Mouse (Mus musculus): Measurements from ENCODE around the gene Eef1g. TPM values are rescaled to one million over a fixed set of nuclear protein-coding genes. Genes with fewer than 3 reads are reported as not detected.

Gene Eef1g
- 261 and 275 TPM in 2 replicates for polyA plus RNA-seq (2015; fragmentation: Nextera tagmentation; extraction: Ambion mirVana)

DNA sequence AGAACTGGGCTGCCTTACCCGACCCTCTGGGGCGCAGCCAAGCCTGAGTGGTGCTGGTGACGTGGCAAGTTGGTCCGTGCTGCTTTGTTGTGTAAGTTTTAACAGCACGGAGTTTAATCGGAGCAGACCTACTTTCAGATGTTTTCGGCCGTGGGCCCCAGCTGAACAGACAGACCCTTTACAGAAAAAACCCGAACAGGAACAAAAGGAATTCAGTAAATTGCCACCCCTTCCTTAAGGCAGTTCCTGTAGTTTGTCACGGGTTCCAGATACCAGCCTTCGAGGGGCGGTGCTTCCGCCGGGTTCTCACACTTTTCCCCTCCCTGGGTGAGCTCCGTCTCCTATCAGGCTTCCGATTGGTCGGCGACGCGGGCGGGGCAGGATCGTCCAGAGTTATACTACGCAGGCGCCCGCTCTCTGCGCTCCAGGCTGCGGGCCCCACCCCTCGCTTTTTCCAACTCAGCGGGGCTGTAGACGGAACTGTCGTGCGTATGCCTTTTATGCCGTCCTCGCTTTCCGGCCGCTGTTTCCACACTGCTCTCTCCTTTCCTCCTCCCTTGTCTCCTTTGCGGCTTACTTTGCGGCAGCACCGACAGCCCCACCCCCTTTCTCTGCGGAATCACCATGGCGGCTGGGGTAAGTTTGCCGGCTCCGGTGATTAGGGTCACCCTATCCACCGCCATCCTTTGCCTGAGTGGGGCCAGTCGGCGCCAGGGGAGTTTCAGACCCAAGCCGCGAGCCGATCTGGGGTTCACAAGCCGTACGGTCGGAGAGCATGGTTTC, at the start of gene Eef1g:
Gene Eef1g (plus strand): TSS at position 452 of the 783 bp plus-strand sequence.

GRCm38 (mm10) chr19:8920073-8920736, 46.6 kb upstream of the Eef1g start, which contains the start of gene B3gat3:
Gene B3gat3, plus strand, starts transcription at chr19:8920374.

DNA sequence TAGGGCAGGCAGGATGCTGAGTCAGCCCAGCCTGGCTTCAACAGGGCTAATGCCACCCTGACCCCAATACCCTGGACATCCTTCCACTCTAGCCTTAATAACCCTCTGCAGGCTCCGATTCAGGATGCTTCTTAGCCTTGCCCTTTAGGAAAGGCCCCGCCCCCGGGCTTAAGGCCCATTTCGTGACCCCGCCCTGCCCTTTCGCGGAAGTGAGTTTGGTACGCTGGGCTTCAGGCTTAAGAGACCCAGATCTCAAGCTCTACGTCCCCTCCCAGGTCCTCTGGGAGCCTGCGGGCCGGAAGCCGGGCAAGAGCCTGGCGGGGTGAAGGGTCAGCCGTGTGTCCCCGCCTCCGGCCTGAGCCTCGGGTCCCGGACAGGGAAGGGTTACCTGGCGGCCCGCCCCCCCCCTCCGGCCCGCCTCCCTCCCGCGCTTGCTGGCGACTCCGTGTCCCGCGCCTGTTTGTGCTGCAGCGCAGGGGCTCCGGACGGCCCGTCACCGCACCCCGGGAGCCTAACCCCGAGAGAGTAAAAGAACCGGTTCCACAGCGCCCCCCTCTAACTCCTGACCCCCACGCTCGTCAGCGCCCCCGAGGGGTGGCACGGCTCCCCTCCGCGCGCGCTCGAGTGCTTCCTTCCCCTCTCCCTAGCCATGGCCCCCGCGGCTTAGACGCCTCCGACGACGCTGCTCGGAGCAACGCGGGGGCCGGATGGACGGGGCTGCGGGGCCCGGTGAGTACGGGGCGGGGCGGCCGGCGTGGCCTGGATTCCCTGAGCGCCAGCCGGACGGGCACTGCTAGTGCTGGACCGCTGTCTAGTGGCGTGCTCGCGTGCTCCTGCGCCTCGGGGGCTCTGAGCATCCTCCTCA, 37.4 kb upstream of the Eef1g start, which contains the start of the genes Rom1 and Eml3:
Gene Rom1 (minus strand): TSS at position 133 of the 865 bp plus-strand sequence.
Gene Eml3 (plus strand): TSS at position 329 of the 865 bp plus-strand sequence.

DNA sequence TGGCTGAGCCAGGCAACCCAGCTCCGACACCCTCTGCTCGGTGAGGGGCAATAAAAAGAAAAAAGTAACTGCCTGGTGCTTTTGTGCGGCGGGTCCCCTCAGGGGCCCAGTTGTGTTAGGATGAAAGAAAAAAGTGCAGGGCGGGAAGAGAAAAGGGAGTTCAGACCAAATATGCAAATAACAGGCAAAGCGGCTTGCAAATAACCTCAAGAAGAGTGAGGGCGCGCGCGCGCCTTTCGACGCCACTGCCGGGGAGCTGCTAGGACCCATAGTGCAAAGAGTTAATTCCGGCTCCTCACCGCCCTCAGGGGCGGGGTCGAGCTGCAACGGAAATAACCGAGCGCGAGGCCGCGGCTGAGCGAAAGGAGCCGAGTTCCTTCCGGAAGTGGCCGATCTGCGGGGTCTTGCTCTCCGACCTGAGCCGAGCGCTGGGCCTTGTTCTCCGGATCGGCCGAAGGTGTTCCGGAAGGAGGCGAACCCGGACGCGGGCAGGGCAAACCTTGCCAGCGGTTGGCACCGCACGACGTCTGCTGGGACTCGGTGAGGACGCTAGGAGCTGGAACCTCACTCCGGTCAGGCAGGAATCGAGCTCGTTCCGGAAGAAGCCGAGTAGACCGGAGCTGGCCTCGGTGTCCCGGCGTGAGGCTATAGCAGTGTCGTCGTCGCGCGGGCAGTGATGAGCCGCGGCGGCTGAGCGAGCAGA, 25.2 kb upstream of the Eef1g start, which contains the start of gene Mta2:
Gene Mta2 (plus strand): TSS at position 361 of the 703 bp plus-strand sequence.

GRCm38 (mm10) chr19:8953135-8954039, 13.5 kb upstream of the Eef1g start, which contains the start of gene Tut1:
Gene Tut1, plus strand, starts transcription at chr19:8953847.

DNA sequence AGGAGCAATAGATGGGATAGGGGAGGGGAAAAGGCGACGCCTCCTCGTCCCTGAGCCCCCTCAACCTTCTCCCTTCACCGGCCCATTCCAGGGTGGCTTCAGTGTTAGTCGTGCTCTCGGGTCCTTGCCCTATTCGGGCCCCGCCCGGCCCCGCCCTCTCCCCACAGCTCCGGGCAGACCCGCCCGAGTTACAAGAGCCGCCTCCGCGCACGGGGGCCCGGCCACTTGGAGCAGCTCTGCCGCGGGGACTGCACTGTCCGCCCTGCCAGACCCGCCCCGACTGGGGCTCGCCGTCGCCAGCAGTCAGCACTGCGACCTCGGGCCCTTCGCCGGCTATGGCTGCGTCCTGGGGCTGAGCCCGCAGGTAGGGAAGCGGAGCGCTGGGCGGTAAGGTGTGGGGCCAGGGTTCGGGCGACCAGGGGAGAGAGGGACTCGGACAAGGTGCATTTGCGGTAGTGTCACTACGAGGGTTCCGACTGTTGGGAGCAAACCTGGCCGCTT, 22.3 kb downstream of the Eef1g start, which contains the start of gene Ahnak:
Gene Ahnak (plus strand): TSS at position 219 of the 501 bp plus-strand sequence.

Other genes starting within 250 kb of the Eef1g start
- gene Slc3a2, start 243.7 kb upstream of the Eef1g start, polyA plus RNA-seq (2015; fragmentation: Nextera tagmentation; extraction: Ambion mirVana) = 101 and 102 TPM in 2 replicates
- 64.9 and 68.8 TPM in 2 replicates for gene Wdr74, start 231.2 kb upstream of the Eef1g start, polyA plus RNA-seq (2015; fragmentation: Nextera tagmentation; extraction: Ambion mirVana)
- gene 1700092M07Rik, start 226.3 kb upstream of the Eef1g start, polyA plus RNA-seq (2015; fragmentation: Nextera tagmentation; extraction: Ambion mirVana) = 0.65 and 0.69 TPM in 2 replicates
- gene Stx5a, start 225.6 kb upstream of the Eef1g start, polyA plus RNA-seq (2015; fragmentation: Nextera tagmentation; extraction: Ambion mirVana) = 56.9 and 66.5 TPM in 2 replicates
- gene Nxf1, start 210.0 kb upstream of the Eef1g start, polyA plus RNA-seq (2015; fragmentation: Nextera tagmentation; extraction: Ambion mirVana) = 95.6 and 109 TPM in 2 replicates
- 79.4 and 82.5 TPM in 2 replicates for gene Tmem223, start 196.0 kb upstream of the Eef1g start, polyA plus RNA-seq (2015; fragmentation: Nextera tagmentation; extraction: Ambion mirVana)
- 134 and 140 TPM in 2 replicates for gene Tmem179b, start 192.6 kb upstream of the Eef1g start, polyA plus RNA-seq (2015; fragmentation: Nextera tagmentation; extraction: Ambion mirVana)
- 13.4 and 15.6 TPM in 2 replicates for gene Taf6l, start 180.6 kb upstream of the Eef1g start, polyA plus RNA-seq (2015; fragmentation: Nextera tagmentation; extraction: Ambion mirVana)
- gene Polr2g, start 168.5 kb upstream of the Eef1g start, polyA plus RNA-seq (2015; fragmentation: Nextera tagmentation; extraction: Ambion mirVana) = 103 and 108 TPM in 2 replicates
- 1.5 and 1.9 TPM in 2 replicates for gene Zbtb3, start 164.5 kb upstream of the Eef1g start, polyA plus RNA-seq (2015; fragmentation: Nextera tagmentation; extraction: Ambion mirVana)
- 29.3 and 32.7 TPM in 2 replicates for gene Ttc9c, start 147.7 kb upstream of the Eef1g start, polyA plus RNA-seq (2015; fragmentation: Nextera tagmentation; extraction: Ambion mirVana)
- 5.6 and 5.7 TPM in 2 replicates for gene Hnrnpul2, start 147.0 kb upstream of the Eef1g start, polyA plus RNA-seq (2015; fragmentation: Nextera tagmentation; extraction: Ambion mirVana)
- not detected in 2 replicates for gene AC129217.1, start 137.3 kb upstream of the Eef1g start, polyA plus RNA-seq (2015; fragmentation: Nextera tagmentation; extraction: Ambion mirVana)
- 40.2 and 40.8 TPM in 2 replicates for gene Bscl2, start 129.6 kb upstream of the Eef1g start, polyA plus RNA-seq (2015; fragmentation: Nextera tagmentation; extraction: Ambion mirVana)
- gene Gng3, start 127.8 kb upstream of the Eef1g start, polyA plus RNA-seq (2015; fragmentation: Nextera tagmentation; extraction: Ambion mirVana) = 0.48 and 0.53 TPM in 2 replicates
- gene Lrrn4cl, start 116.3 kb upstream of the Eef1g start, polyA plus RNA-seq (2015; fragmentation: Nextera tagmentation; extraction: Ambion mirVana) = 1.2 and 1.7 TPM in 2 replicates
- 128 and 131 TPM in 2 replicates for gene Ubxn1, start 95.5 kb upstream of the Eef1g start, polyA plus RNA-seq (2015; fragmentation: Nextera tagmentation; extraction: Ambion mirVana)
- 55.1 and 57.2 TPM in 2 replicates for gene Uqcc3, start 86.1 kb upstream of the Eef1g start, polyA plus RNA-seq (2015; fragmentation: Nextera tagmentation; extraction: Ambion mirVana)
- gene Lbhd1, start 83.3 kb upstream of the Eef1g start, polyA plus RNA-seq (2015; fragmentation: Nextera tagmentation; extraction: Ambion mirVana) = 44.3 and 52.1 TPM in 2 replicates
- not detected in 2 replicates for gene Gm49403, start 83.1 kb upstream of the Eef1g start, polyA plus RNA-seq (2015; fragmentation: Nextera tagmentation; extraction: Ambion mirVana)
- 54.0 and 56.8 TPM in 2 replicates for gene 1810009A15Rik, start 78.2 kb upstream of the Eef1g start, polyA plus RNA-seq (2015; fragmentation: Nextera tagmentation; extraction: Ambion mirVana)
- gene Gm49416, start 78.1 kb upstream of the Eef1g start, polyA plus RNA-seq (2015; fragmentation: Nextera tagmentation; extraction: Ambion mirVana) = not detected in 2 replicates
- gene Ints5, start 74.0 kb upstream of the Eef1g start, polyA plus RNA-seq (2015; fragmentation: Nextera tagmentation; extraction: Ambion mirVana) = 22.6 and 23.2 TPM in 2 replicates
- 28.2 and 35.2 TPM in 2 replicates for gene Ganab, start 69.0 kb upstream of the Eef1g start, polyA plus RNA-seq (2015; fragmentation: Nextera tagmentation; extraction: Ambion mirVana)
- gene B3gat3, start 46.7 kb upstream of the Eef1g start, polyA plus RNA-seq (2015; fragmentation: Nextera tagmentation; extraction: Ambion mirVana) = 23.7 and 26.2 TPM in 2 replicates
- gene Rom1, start 37.7 kb upstream of the Eef1g start, polyA plus RNA-seq (2015; fragmentation: Nextera tagmentation; extraction: Ambion mirVana) = 2.9 and 3.7 TPM in 2 replicates
- 19.5 and 23.4 TPM in 2 replicates for gene Eml3, start 37.5 kb upstream of the Eef1g start, polyA plus RNA-seq (2015; fragmentation: Nextera tagmentation; extraction: Ambion mirVana)
- gene Mta2, start 25.2 kb upstream of the Eef1g start, polyA plus RNA-seq (2015; fragmentation: Nextera tagmentation; extraction: Ambion mirVana) = 105 and 110 TPM in 2 replicates
- gene Tut1, start 13.2 kb upstream of the Eef1g start, polyA plus RNA-seq (2015; fragmentation: Nextera tagmentation; extraction: Ambion mirVana) = 15.3 and 15.8 TPM in 2 replicates
- gene Ahnak, start 22.2 kb downstream of the Eef1g start, polyA plus RNA-seq (2015; fragmentation: Nextera tagmentation; extraction: Ambion mirVana) = 11.6 and 16.8 TPM in 2 replicates
- 0.30 and 1.2 TPM in 2 replicates for gene Scgb1a1, start 120.9 kb downstream of the Eef1g start, polyA plus RNA-seq (2015; fragmentation: Nextera tagmentation; extraction: Ambion mirVana)
- 16.3 and 19.8 TPM in 2 replicates for gene Asrgl1, start 168.6 kb downstream of the Eef1g start, polyA plus RNA-seq (2015; fragmentation: Nextera tagmentation; extraction: Ambion mirVana)